In the genomic region with DNA sequence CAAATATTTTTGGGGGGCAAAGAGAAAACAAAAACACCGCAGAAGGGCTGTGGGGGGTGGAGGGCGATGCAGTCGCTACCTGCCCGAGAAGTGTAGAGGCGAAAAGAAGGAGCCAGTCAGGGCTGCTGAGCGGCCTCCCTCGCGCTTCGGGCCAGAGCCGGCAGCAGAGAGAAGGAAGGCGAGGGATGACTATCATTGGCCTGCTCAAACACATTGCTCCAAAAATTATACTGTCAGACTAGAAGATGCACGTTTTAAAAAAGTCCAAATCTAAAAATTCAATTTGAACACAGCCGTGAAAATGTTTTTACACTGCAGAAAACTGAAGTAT, we compare ENCODE assay signal across 14 mouse cellular contexts. TPM values are rescaled to one million over a fixed set of nuclear protein-coding genes. Genes with fewer than 3 reads are reported as not detected.
DNase-seq lines count a peak whose midpoint lies in the region; ATAC-seq and TF ChIP-seq lines count a peak whose summit lies in the region.
"Had no signal": no experiment of that assay in that cellular context is flagged by ENCODE, and none has a peak within 500 bp of the region (broad histone marks: within the 10 kb centered on the region; RNA-seq: fewer than 3 reads in every experiment).

No protein-coding gene starts in this region.

- no peaks in the 10 kb centered on the region for H3K9me3 ChIP-seq in hindbrain, embryonic 14.5 days (ENCODE audit: control insufficient read depth, low read length)
- H3K9me3 ChIP-seq: neural tube, embryonic 12.5 days had no signal

- H3K4me2 ChIP-seq in hindbrain, embryonic 14.5 days (replicated peaks) = peak overlapping the region; percentile 31; the same call in 1 of the 2 replicates
- H3K4me2 ChIP-seq: neural tube, embryonic 12.5 days had no signal

- H3K27me3 ChIP-seq in hindbrain, embryonic 14.5 days (ENCODE audit: control insufficient read depth, insufficient read depth, low read length) = peaks cover 94% of the 10 kb centered on the region

- H3K4me1 ChIP-seq in hindbrain, embryonic 14.5 days (replicated peaks; ENCODE audit: control insufficient read depth, insufficient read depth, low read length) = peaks cover 40% of the 10 kb centered on the region
- H3K4me1 ChIP-seq in olfactory bulb, adult 2 months (ENCODE audit: control insufficient read depth, insufficient read depth, low read length) = peaks cover 54% of the 10 kb centered on the region

- intact Hi-C loops in left cerebral cortex, adult 2 months (cut with DNase I) = no loop called here
- intact Hi-C loops in left cerebral cortex, postnatal 10 days (cut with DNase I) = loop anchor here (1.0 kb wide), 1 partner anchor 19 kb away; no protein-coding TSS in a partner anchor

- WGBS in hindbrain, embryonic 14.5 days = 5% methylated on average over 13 of the region's 13 CpGs
- 43% methylated on average over 13 of the region's 13 CpGs for WGBS in olfactory bulb, adult 2 months

- no peaks in the 10 kb centered on the region for H3K36me3 ChIP-seq in hindbrain, embryonic 14.5 days (replicated peaks; ENCODE audit: control insufficient read depth, insufficient read depth)
- H3K36me3 ChIP-seq: neural tube, embryonic 12.5 days had no signal

- peak overlapping the region; percentile 96 for H3K27ac ChIP-seq in left cerebral cortex, adult 2 months
- H3K27ac ChIP-seq in hindbrain, embryonic 14.5 days = peak overlapping the region; percentile 69
- H3K27ac ChIP-seq in olfactory bulb, adult 2 months (ENCODE audit: insufficient read depth, low read depth, low read length) = 0 out of 2 replicates have a peak overlapping the region, but pooled peaks have one; percentile 30
- H3K27ac ChIP-seq: neural tube, embryonic 12.5 days had no signal

- H3K9ac ChIP-seq in hindbrain, embryonic 14.5 days = peak overlapping the region; percentile 21; the same call in 1 of the 2 replicates
- H3K9ac ChIP-seq: neural tube, embryonic 12.5 days had no signal

- peak overlapping the region; percentile 9; the same call in 1 of the 2 replicates for H3K4me3 ChIP-seq in left cerebral cortex, adult 2 months
- no peak overlapping the region for H3K4me3 ChIP-seq in hindbrain, embryonic 14.5 days (replicated peaks; ENCODE audit: low read length)
- H3K4me3 ChIP-seq in olfactory bulb, adult 2 months (ENCODE audit: insufficient read depth, low read depth, low read length) = no peak overlapping the region
- H3K4me3 ChIP-seq: neural tube, embryonic 12.5 days had no signal

- TF ChIP-seq CTCF in left cerebral cortex, adult 2 months (IDR thresholded peaks at IDR 0.05) = no peak
- TF ChIP-seq CTCF in olfactory bulb, adult 2 months (IDR thresholded peaks at IDR 0.05; ENCODE audit: insufficient read depth, low read depth, low read length) = no peak

- TF ChIP-seq POLR2A in olfactory bulb, adult 2 months (IDR thresholded peaks at IDR 0.05; ENCODE audit: insufficient read depth, low read depth, low read length) = no peak

- no peak for ATAC-seq in hindbrain, embryonic 14.5 days (ENCODE audit: low FRiP score)
- ATAC-seq in activated CD4-positive, CD25-positive, alpha-beta regulatory T cell, adult 4 months = no peak

- peak; percentile 54 to 63 for DNase-seq in cerebellum, postnatal 14 days
- DNase-seq in cerebellum, adult 8-10 months = no peak
- no peak for DNase-seq in left cerebral cortex, adult 2 months (ENCODE audit: extremely low spot score in 1 of 2, low spot score in 2 of 2)
- no peak for DNase-seq in left cerebral cortex, postnatal 10 days (ENCODE audit: extremely low spot score in 1 of 2, low spot score in 2 of 2)
- no peak for DNase-seq in hindbrain, embryonic 14.5 days (ENCODE audit: low spot score)
- DNase-seq in right cerebral cortex, adult 2 months (ENCODE audit: low spot score in 2 of 2) = no peak
- DNase-seq: adrenal gland, postnatal 10 days; heart, postnatal 4 days; kidney, postnatal 25 days; lung, postnatal 4 days; thymus, postnatal 25 days had no signal

RNA-seq across cellular contexts. Expression of a gene that starts 20.0 kb away (rescaled TPM):
- total RNA-seq in left cerebral cortex, adult 2 months (2021) = 100 to 1,000 TPM; 347 to 350 TPM
- total RNA-seq in left cerebral cortex, postnatal 10 days (2021) = 100 to 1,000 TPM; 397 to 441 TPM
- 78.8 and 82.4 TPM in 2 replicates for polyA plus RNA-seq in hindbrain, embryonic 14.5 days (2014; fragmentation: Nextera tagmentation; extraction: Ambion mirVana)
- polyA plus RNA-seq in olfactory bulb, adult 2 months (2012; ENCODE audit: insufficient read depth, insufficient read length, low replicate concordance, missing spikeins) = not detected in 2 replicates
- 1 to 10 TPM; 2.0 to 2.2 TPM for polyA plus RNA-seq in activated CD4-positive, CD25-positive, alpha-beta regulatory T cell, adult 4 months (2017; shearing (Covaris generic))

RNA-seq across cellular contexts. Expression of a gene that starts 42.4 kb away (rescaled TPM):
- 10 to 100 TPM in 1 of 2 experiments, 1 to 10 TPM in 1; 9.7 to 11.1 TPM for total RNA-seq in left cerebral cortex, adult 2 months (2021)
- 1 to 10 TPM; 7.4 to 8.3 TPM for total RNA-seq in left cerebral cortex, postnatal 10 days (2021)
- 13.5 and 14.6 TPM in 2 replicates for polyA plus RNA-seq in hindbrain, embryonic 14.5 days (2014; fragmentation: Nextera tagmentation; extraction: Ambion mirVana)
- polyA plus RNA-seq in olfactory bulb, adult 2 months (2012; ENCODE audit: insufficient read depth, insufficient read length, low replicate concordance, missing spikeins) = not detected in 2 replicates
- polyA plus RNA-seq in activated CD4-positive, CD25-positive, alpha-beta regulatory T cell, adult 4 months (2017; shearing (Covaris generic)) = 1 to 10 TPM; 4.2 to 4.5 TPM

RNA-seq across cellular contexts. Expression of a gene that starts 51.1 kb away (rescaled TPM):
- total RNA-seq in left cerebral cortex, adult 2 months (2021) = 10 to 100 TPM; 23.9 to 25.8 TPM
- total RNA-seq in left cerebral cortex, postnatal 10 days (2021) = 10 to 100 TPM; 20.6 to 21.3 TPM
- 35.0 and 37.4 TPM in 2 replicates for polyA plus RNA-seq in hindbrain, embryonic 14.5 days (2014; fragmentation: Nextera tagmentation; extraction: Ambion mirVana)
- not detected in 2 replicates for polyA plus RNA-seq in olfactory bulb, adult 2 months (2012; ENCODE audit: insufficient read depth, insufficient read length, low replicate concordance, missing spikeins)
- 10 to 100 TPM; 18.5 to 21.5 TPM for polyA plus RNA-seq in activated CD4-positive, CD25-positive, alpha-beta regulatory T cell, adult 4 months (2017; shearing (Covaris generic))

RNA-seq across cellular contexts. Expression of a gene that starts 57.4 kb away (rescaled TPM):
- total RNA-seq in left cerebral cortex, adult 2 months (2021) = not detected
- under 1 TPM in 1 of 2 experiments, not detected in 1; 0.51 TPM for total RNA-seq in left cerebral cortex, postnatal 10 days (2021)
- polyA plus RNA-seq in hindbrain, embryonic 14.5 days (2014; fragmentation: Nextera tagmentation; extraction: Ambion mirVana) = 0.55 and 0.71 TPM in 2 replicates
- not detected in 2 replicates for polyA plus RNA-seq in olfactory bulb, adult 2 months (2012; ENCODE audit: insufficient read depth, insufficient read length, low replicate concordance, missing spikeins)
- 10 to 100 TPM; 20.2 to 37.5 TPM for polyA plus RNA-seq in activated CD4-positive, CD25-positive, alpha-beta regulatory T cell, adult 4 months (2017; shearing (Covaris generic))

Comparison
In these comparisons a context has a peak if more than half of its experiments do, and no peak if none do; other contexts are left out.
1. DNase-seq: peak in cerebellum, postnatal 14 days (2 of 2); none in cerebellum, adult 8-10 months (single experiment), left cerebral cortex, adult 2 months (0 of 2), left cerebral cortex, postnatal 10 days (0 of 2), hindbrain, embryonic 14.5 days (single experiment) and right cerebral cortex, adult 2 months (0 of 2).
2. H3K27ac ChIP-seq: peak in every context shown above with its lines; median percentile 96 in left cerebral cortex, adult 2 months; 69 in hindbrain, embryonic 14.5 days; 30 in olfactory bulb, adult 2 months.
3. RNA of a gene that starts 51.1 kb away (polyA plus RNA-seq): 35.0 to 37.4 TPM in hindbrain, embryonic 14.5 days and 18.5 to 21.5 TPM in activated CD4-positive, CD25-positive, alpha-beta regulatory T cell, adult 4 months; not detected in olfactory bulb, adult 2 months; every median in the first group is over 10 times any median in the second.